Mouse (Mus musculus) yolk sac, embryonic 10.5 days (tissue): ENCODE data around the gene Olfr1031.
"Not testable (repeated sequence)": the region's sequence is repeated elsewhere in the genome, so short reads cannot be mapped to it uniquely, and the experiment has no call there.

Experiments
- DNase-seq: peaks from one replicate; pipeline ENCODE4 v3.0.0-alpha.2; 2017; ENCODE audit warnings: low spot score

The Olfr1031 gene

GRCm38 (mm10) chr2:85990004-85990403, at the start of gene Olfr1031:
Gene Olfr1031 (plus strand): TSS chr2:85990304.
- DNase-seq, result no peak

- DNase-seq, result no peak
These were observed 40.0 kb upstream of the Olfr1031 start, which contains the start of gene Olfr1028 for GRCm38 (mm10) chr2:85950137-85950536. Gene Olfr1028 (plus strand): TSS chr2:85950437.

GRCm38 (mm10) chr2:85973595-85973994, 16.5 kb upstream of the Olfr1031 start, which contains the start of gene Olfr1029:
Gene Olfr1029 (plus strand): TSS chr2:85973895.
- no peak for DNase-seq

GRCm38 (mm10) chr2:85978976-85979375, 11.1 kb upstream of the Olfr1031 start, which contains the start of gene Olfr1030:
Gene Olfr1030 (plus strand): TSS chr2:85979276.
- DNase-seq, result no peak

- no peak for DNase-seq
These were observed 15.1 kb downstream of the Olfr1031 start, which contains the start of gene Olfr1032 for GRCm38 (mm10) chr2:86005240-86005639. Gene Olfr1032 (plus strand): TSS chr2:86005540.

- peak; percentile 21 for DNase-seq
These were observed 30.3 kb downstream of the Olfr1031 start, which contains the start of gene Olfr1033 for GRCm38 (mm10) chr2:86020406-86020805. Gene Olfr1033 (plus strand): TSS chr2:86020633.

- DNase-seq, result not testable (repeated sequence)
These were observed 31.4 kb downstream of the Olfr1031 start for GRCm38 (mm10) chr2:86021518-86021917.
